Mouse (Mus musculus): ENCODE measurements around the gene Slc44a2.
A peak's percentile ranks its signal among the peaks of the same experiment; 100 is the strongest.
"Not testable (repeated sequence)": the region's sequence is repeated elsewhere in the genome, so short reads cannot be mapped to it uniquely, and the experiment has no call there.

Gene Slc44a2

DNA sequence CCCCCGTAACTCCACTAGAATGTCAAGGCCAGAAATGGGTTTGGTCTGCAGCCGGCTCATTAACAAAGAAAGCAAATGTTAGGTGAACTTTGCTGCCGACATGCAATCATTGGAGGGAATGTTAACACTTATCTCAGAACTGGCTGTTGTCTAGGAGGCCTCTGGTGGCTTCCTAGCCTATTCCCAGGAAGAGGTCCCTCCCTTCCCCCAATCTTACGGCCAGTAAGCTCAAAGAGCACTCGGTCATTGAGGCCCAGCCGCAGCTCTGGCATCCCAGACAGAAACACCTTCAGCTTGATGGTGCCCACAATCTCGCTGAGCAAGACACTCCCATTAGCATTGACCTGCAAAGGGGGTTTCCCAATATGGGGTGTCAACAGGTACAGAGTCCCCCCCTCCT, 15.4 kb upstream of the Slc44a2 start:
- DNase-seq (ENCODE audit: low spot score): no peak

DNA sequence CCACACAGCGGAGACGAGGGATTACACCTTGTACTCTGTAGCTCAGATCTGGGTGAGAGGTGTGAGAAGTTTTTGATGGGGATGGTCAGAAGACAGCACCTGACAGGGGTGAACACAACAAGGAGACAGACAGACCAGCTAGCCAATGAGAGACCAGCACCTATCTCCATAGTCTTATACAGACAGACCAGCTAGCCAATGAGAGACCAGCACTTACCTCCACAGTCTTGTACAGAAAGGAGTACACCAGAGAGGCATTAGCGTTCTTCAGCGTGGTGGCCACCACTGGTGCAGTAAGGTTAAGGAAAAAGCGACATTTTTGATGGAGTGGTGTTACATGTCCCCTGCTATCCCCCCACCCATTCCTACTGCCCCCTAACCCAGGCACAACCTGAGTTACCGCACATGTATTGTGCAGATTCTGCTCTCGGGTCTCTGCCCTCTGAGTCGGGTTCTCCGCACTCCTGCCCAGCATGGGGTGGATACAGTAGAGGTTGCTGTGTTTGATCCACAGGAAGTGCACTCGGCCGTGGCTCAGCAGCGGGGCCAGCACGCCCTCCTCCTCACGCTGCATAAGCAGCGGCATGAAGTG, 11.3 kb upstream of the Slc44a2 start:
- no peak for DNase-seq (ENCODE audit: low spot score)

DNA sequence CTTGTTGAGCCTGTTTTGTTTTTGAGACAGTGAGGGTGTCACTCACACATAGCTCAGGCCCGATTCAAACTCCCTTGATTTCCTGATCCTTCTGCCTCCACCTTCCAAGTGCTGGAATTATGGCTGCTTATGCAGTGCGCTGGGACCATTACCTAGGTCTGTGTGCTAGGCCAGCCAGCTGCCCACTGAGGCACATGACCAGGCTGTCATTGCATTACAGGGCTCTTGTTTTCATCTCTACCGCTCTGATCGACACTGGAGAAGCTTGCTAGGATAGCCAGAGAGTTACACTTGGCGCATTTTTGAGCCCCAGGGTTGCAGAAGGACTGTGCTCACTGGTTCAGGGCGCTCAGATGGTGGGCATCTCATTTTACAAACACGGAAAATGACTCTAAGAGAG, 8.8 kb upstream of the Slc44a2 start:
- DNase-seq (ENCODE audit: low spot score): no peak

DNA sequence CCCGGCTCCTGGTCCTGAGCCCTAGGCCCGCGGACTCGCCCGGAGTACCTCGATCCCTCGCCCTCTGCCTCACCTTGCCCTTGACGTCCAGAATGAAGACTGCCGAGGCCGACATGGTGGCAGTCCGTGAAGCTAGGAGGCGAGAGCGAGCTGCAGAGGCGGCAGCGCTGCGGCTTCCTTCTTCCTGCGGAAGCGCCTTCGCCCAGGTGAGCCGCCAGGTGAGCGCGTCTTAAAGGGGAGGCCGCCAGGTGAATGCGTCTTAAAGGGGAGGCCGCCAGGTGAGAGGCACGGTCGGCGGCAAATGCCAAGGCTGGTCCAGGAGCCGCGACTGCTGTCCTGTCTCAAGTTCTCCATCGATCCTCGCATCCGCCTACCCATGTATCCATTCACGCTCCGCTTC, 8.4 kb upstream of the Slc44a2 start, which contains the start of gene Ap1m2:
TSS of gene Ap1m2 (minus strand) at position 204 of the 400 bp plus-strand sequence.
- DNase-seq (ENCODE audit: low spot score): no peak

DNA sequence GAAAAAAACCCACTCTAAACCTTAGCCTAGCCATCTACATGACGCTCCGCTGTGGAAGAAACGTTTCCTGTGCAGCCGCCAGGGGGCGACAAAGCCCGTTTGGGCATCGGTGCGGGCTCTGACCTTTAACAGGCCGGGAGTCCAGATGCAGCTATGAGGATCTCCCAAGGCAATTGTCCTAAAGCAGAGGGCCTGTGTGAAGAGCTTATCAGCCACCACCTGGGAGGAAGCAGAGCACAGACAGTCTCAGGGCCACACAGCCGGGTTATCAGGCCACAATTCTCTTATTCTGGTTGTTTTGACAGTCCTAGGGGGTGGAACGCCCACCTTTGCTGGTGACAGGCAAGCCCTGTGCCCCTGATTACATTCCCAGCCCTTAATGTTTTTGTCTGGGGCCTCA, 7.1 kb upstream of the Slc44a2 start:
- peak; percentile 94 for DNase-seq (ENCODE audit: low spot score)

GRCm38 (mm10) chr9:21314367-21315140, 5.9 kb upstream of the Slc44a2 start:
- DNase-seq (ENCODE audit: low spot score): no peak

GRCm38 (mm10) chr9:21315421-21315820, 5.1 kb upstream of the Slc44a2 start:
- no peak for DNase-seq (ENCODE audit: low spot score)

- DNase-seq (ENCODE audit: low spot score): no peak
These were observed 3.8 kb upstream of the Slc44a2 start for GRCm38 (mm10) chr9:21316696-21317095.

DNA sequence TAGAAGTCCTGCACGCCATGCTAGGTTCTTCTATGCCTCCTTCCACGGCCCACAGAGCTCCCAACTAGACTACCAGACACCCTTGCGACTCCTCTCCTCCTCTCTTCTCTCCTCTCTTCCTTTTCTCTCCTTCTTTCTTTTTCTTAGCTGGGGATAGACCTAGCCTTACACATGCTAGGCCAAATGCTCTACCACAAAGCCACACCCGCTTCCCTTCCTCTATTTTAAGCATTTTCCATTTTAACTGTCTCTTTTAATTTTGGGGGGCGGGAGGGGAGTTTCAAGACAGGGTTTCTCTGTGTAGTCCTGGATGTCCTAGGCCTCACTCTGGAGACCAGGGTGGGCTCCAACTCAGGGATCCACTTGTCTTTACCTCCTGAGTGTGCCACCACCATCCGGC, 1.7 kb upstream of the Slc44a2 start:
- DNase-seq (ENCODE audit: low spot score): no peak

- DNase-seq (ENCODE audit: low spot score): no peak
These were observed 995 bp upstream of the Slc44a2 start for GRCm38 (mm10) chr9:21319503-21319902.

GRCm38 (mm10) chr9:21320280-21320618, 249 bp upstream of the Slc44a2 start:
- DNase-seq (ENCODE audit: low spot score): no peak

GRCm38 (mm10) chr9:21321513-21321835, 976 bp downstream of the Slc44a2 start:
- DNase-seq (ENCODE audit: low spot score): peak; percentile 35

DNA sequence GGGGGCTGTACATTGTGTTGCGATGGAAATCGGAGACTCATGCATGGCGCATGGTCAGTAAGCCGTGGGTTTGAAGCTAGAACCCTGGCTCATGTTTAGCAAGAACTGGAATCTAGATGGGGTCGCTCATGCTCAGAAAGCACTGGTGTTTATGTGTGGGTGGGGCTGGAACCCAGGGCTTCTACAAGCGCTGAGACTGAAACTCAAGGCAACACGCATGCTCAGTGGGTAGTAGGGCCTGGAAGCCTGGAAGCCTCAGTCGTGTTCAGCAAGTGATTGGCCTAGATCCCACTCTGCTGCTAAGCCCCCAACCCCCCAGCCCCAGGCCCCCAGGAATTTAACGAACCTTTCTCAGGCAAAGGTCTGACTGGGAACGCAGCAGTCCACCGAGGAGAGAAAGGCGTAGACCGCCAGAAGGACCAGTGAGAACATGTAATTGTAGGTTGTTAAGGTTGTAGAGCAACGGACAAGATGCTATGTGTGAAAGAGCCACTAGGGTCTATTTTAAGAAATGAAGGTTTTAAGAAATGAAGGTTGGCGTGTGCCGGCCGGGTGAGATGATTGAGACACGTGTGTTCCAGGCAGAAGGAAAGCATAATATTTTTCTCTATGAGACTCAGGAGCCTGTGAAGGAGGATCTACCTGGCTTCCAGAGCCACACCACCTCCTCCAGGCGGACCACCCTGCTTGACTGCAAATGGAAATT, 1.9 kb downstream of the Slc44a2 start:
- no peak for DNase-seq (ENCODE audit: low spot score)

GRCm38 (mm10) chr9:21322917-21323297, 2.4 kb downstream of the Slc44a2 start:
- not testable (repeated sequence) for DNase-seq (ENCODE audit: low spot score)

DNA sequence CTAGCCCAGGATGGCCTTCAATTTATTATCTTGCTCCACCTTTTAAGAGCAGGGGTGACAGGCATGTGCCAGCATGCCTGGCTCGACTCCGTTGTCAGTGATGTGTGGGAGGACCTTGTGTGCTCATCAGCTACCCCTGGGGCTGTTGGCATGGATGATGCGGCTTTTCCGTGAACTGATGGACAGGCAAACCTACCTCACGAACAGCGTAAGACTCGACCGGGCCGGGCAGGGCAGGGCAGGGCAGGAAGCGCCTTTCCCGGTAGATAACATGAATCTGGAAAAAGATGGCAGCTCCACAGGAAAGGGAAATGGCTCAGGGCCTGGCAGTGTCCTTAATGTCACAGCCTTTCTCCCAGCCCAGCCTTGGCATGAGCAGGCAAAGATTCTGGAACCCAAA, 3.8 kb downstream of the Slc44a2 start:
- DNase-seq (ENCODE audit: low spot score): no peak

DNA sequence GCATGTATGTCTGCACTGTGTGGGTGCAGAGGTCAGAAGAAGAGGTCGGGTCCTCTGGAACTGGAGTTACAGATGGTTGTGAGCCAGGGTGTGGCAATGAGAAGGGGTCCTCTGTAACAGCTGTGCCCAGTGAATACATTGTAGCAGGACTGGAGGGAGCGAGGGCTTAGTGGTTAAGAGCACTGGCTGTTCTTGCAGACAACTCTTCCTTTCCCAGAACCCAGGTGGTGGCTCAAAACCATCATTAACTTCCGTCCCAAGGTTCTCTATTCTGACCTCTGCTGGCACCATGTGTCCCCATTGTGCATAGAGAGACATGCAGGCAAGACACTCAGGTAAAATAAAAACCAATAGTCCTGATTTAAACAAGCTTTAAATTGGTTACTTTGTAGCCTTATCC, 7.1 kb downstream of the Slc44a2 start:
- no peak for DNase-seq (ENCODE audit: low spot score)

DNA sequence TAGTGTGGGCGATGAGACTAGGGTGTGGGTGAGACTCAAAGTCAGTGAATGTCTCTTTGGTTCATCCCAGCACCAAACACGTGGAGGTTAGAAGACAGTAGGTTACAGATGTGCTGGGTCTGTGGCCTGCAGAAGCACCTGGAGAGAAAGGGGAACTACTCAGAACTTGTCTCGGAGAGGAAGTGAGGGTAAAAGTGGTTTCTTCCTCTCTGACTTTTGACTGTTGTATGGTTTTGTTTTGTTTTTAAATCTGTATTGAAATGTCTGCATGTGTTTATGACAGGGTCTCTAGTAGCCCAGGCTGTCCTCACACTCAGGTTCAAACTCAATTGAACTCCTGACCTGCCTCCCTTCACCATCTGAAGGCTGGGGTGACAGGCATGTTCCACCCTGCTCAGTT, 7.5 kb downstream of the Slc44a2 start:
- no peak for DNase-seq (ENCODE audit: low spot score)

DNA sequence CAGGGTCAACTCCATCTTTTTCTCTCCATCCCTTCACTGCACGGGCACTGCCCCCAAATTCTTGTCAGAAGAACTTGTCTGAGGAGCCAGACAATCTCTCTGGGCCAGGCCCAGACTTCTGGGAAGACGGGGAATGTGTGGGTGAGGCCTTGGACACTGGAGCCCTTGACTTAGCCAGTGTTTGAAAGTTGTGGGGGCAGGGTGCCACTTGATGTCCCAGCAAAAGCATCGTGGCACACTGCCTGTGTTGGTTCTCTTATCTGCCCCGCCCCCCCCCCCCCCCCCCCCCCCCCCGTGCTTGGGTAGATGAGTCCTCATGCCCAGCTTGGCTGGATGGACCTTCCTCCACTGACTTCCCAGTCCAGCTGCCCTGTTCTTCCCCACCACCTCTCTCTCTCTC, 8.5 kb downstream of the Slc44a2 start:
- no peak for DNase-seq (ENCODE audit: low spot score)

DNA sequence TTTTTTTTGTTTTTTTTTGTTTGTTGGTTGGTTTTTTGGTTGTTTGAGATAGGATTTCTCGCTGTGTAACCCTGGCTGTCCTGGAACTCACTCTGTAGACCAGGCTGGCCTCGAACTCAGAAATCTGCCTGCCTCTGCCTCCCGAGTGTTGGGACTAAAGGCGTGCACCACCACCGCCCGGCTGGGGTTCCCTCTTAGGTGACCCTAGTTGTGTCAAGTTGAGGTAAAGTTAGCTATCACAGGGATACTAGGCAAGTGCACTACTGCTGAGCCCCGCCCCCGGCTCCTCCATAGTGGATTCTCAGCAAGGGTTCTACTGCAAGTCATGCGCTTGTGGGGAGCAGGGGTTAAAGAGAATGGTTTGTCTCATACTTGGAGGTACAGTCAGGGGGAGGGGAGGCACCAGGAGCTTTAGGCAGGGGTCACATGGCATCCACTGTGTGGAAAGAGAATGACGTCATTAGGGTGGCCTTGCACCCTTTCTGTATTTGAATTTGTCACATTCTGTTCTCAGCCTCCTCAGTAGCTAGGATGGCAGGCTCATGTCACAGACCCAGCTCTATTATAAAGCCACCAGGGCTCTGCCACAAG, 9.3 kb downstream of the Slc44a2 start:
- DNase-seq (ENCODE audit: low spot score): no peak

GRCm38 (mm10) chr9:21331365-21332140, 11.1 kb downstream of the Slc44a2 start:
- DNase-seq (ENCODE audit: low spot score): no peak

DNA sequence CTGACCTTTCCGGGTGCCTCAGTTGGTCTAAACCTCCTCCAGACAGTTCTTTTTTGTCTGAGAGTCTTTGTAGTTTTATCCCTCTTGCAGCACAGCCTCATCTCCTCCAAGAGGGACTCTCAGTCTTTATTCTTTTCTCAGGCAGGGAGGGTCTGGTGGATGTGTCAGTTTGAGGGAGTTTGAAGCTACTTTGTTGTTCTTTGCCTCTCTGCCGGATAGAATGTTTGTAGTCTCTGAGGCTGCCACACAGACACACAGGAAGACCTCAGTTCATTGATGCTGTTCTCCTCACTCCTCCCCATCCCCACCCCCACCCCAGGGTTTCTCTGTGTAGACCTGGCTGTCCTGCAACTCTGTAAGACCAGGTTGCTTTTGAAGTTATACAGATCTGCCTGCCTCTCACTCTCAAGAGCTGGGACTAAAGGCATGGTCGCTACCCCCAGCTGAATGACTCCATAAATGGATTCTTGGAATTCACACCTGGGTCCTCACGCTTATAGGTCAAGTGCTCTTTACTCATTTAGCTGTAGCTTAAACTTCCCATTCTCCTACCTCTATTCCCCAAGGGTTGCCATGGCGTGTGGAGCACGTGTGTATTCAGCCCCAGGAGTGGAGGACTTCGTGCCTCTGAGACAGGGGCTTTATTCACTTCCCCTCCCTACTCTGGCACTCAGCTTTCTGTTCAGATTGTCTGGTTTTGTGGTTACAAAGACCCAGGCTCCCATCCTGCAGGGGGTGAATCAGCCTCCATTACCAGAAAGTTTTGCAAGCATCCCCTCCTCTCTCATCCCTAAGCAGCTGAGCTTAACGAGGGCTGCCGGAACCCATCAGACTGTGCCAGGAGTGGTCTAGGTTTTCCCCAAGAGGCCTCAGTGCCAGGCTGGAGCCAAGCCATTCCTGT, 11.9 kb downstream of the Slc44a2 start:
- DNase-seq (ENCODE audit: low spot score): no peak
